Mouse (Mus musculus) spleen, adult 2 months (tissue): Measurements from ENCODE around the gene Gne.

Source experiments
- CTCF ChIP-seq: fragments of 200-500 bp; IDR thresholded peaks from 2 replicates; pipeline ENCODE4 v1.5.1; 2011; ENCODE audit warnings: mild to moderate bottlenecking, inconsistent platforms; ENCODE audit not compliant: insufficient read depth, insufficient read length, insufficient replicate concordance; ENCODE audit errors: extremely low read depth
- POLR2A ChIP-seq: fragments of 200-500 bp; IDR thresholded peaks from 2 replicates; pipeline ENCODE4 v1.6.1; 2011; ENCODE audit warnings: low read depth, low read length, inconsistent platforms

DNA sequence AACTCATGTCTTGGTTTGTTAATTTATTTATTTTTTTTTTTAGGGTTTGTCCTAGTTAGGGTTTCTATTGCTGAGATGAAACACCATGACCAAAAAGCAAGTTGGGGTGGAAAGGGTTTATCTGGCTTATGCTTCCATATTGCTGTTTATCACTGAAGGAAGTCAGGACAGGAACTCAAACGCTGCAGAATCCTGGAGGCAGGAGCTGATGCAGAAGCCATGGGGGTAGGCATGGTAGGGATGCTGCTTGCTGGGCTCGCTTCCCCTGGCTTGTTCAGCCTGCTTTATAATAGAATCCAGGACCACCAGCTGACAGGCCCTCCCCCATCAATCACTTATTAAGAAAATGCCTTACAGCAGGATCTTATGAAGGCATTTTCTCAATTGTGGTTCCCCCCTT is 73.1 kb downstream of the Gne start:
- TF ChIP-seq CTCF, result no peak
- no peak for TF ChIP-seq POLR2A
